In genomic region chr11:22784477-22784876, GRCm38 (mm10) we compare ENCODE assay signal across 30 mouse cellular contexts.
DNase-seq lines count a peak whose midpoint lies in the region; ATAC-seq lines count a peak whose summit lies in the region.
"Had no signal": no experiment of that assay in that cellular context is flagged by ENCODE, and none has a peak within 500 bp of the region (broad histone marks: within the 10 kb centered on the region; RNA-seq: fewer than 3 reads in every experiment).

No protein-coding gene starts in this region.

- H3K27ac ChIP-seq in hindbrain, embryonic 14.5 days: no peak overlapping the region
- H3K27ac ChIP-seq in forebrain, embryonic 15.5 days (replicated peaks): no peak overlapping the region
- H3K27ac ChIP-seq: embryonic facial prominence, embryonic 12.5 days; gastrocnemius, adult 2 months; hindbrain, embryonic 10.5 days; hindbrain, postnatal 0 days; intestine, embryonic 15.5 days; kidney, embryonic 15.5 days; liver, embryonic 15.5 days; lung, embryonic 15.5 days; midbrain, embryonic 13.5 days; stomach, embryonic 15.5 days had no signal

- no peak overlapping the region for H3K9ac ChIP-seq in hindbrain, embryonic 14.5 days
- no peak overlapping the region for H3K9ac ChIP-seq in forebrain, embryonic 15.5 days (replicated peaks)
- H3K9ac ChIP-seq: embryonic facial prominence, embryonic 12.5 days; intestine, embryonic 15.5 days; kidney, embryonic 15.5 days; liver, embryonic 15.5 days; lung, embryonic 15.5 days; midbrain, embryonic 13.5 days; stomach, embryonic 15.5 days had no signal

- no peak for ATAC-seq in hindbrain, embryonic 14.5 days (ENCODE audit: low FRiP score)
- no peak for ATAC-seq in forebrain, embryonic 15.5 days (replicated peaks)
- ATAC-seq: forebrain, embryonic 14.5 days; hindbrain, postnatal 0 days; intestine, embryonic 15.5 days; midbrain, embryonic 13.5 days; Patski had no signal

- H3K4me2 ChIP-seq in hindbrain, embryonic 14.5 days (replicated peaks): no peak overlapping the region
- H3K4me2 ChIP-seq in forebrain, embryonic 15.5 days (replicated peaks): no peak overlapping the region
- H3K4me2 ChIP-seq: embryonic facial prominence, embryonic 12.5 days; intestine, embryonic 15.5 days; kidney, embryonic 15.5 days; liver, embryonic 15.5 days; lung, embryonic 15.5 days; midbrain, embryonic 13.5 days; stomach, embryonic 15.5 days had no signal

- H3K27me3 ChIP-seq in hindbrain, embryonic 14.5 days (ENCODE audit: control insufficient read depth, insufficient read depth, low read length): no peaks in the 10 kb centered on the region
- no peaks in the 10 kb centered on the region for H3K27me3 ChIP-seq in forebrain, embryonic 15.5 days
- H3K27me3 ChIP-seq: CH12.LX; embryonic facial prominence, embryonic 12.5 days; intestine, embryonic 15.5 days; kidney, embryonic 15.5 days; liver, embryonic 15.5 days; lung, embryonic 15.5 days; midbrain, embryonic 13.5 days; Patski; stomach, embryonic 15.5 days had no signal

- 91% methylated on average over 3 of the region's 3 CpGs for WGBS in hindbrain, embryonic 14.5 days
- 79% methylated on average over 3 of the region's 3 CpGs for WGBS in forebrain, embryonic 15.5 days

- H3K9me3 ChIP-seq in hindbrain, embryonic 14.5 days (ENCODE audit: control insufficient read depth, low read length): no peaks in the 10 kb centered on the region
- no peaks in the 10 kb centered on the region for H3K9me3 ChIP-seq in forebrain, embryonic 15.5 days
- H3K9me3 ChIP-seq: embryonic facial prominence, embryonic 12.5 days; hindbrain, embryonic 10.5 days; intestine, embryonic 15.5 days; kidney, embryonic 15.5 days; liver, embryonic 15.5 days; lung, embryonic 15.5 days; midbrain, embryonic 13.5 days; stomach, embryonic 15.5 days had no signal

- peak; percentile 60 to 89 for DNase-seq in adrenal gland, adult (ENCODE audit: inconsistent age in 2 of 2, low spot score in 1 of 2)
- DNase-seq in adrenal gland, postnatal 4 days (ENCODE audit: low spot score in 2 of 2): no peak
- DNase-seq in thymus, postnatal 25 days: peak; percentile 0
- DNase-seq in thymus, postnatal 36 days: no peak
- peak; percentile 68 to 75 for DNase-seq in adrenal gland, postnatal 36 days
- no peak for DNase-seq in hindbrain, embryonic 14.5 days (ENCODE audit: low spot score)
- no peak for DNase-seq in retina, embryonic 14.5 days (ENCODE audit: low spot score)
- DNase-seq: cerebellum, adult 8-10 months; cerebellum, postnatal 36 days; embryo, embryonic 11 days; gastrocnemius, adult 2 months; heart, postnatal 14 days; kidney, postnatal 25 days; liver; lung, postnatal 4 days; right cerebral cortex, postnatal 25 days; thymus, postnatal 14 days had no signal

- no peak overlapping the region for H3K4me3 ChIP-seq in hindbrain, embryonic 14.5 days (replicated peaks; ENCODE audit: low read length)
- H3K4me3 ChIP-seq in forebrain, embryonic 15.5 days: no peak overlapping the region
- H3K4me3 ChIP-seq: embryonic facial prominence, embryonic 12.5 days; gastrocnemius, adult 2 months; hindbrain, embryonic 10.5 days; intestine, embryonic 15.5 days; kidney, embryonic 15.5 days; liver, embryonic 15.5 days; lung, embryonic 15.5 days; midbrain, embryonic 13.5 days; stomach, embryonic 15.5 days had no signal

- no peaks in the 10 kb centered on the region for H3K36me3 ChIP-seq in hindbrain, embryonic 14.5 days (replicated peaks; ENCODE audit: control insufficient read depth, insufficient read depth)
- H3K36me3 ChIP-seq in forebrain, embryonic 15.5 days: no peaks in the 10 kb centered on the region
- H3K36me3 ChIP-seq: embryonic facial prominence, embryonic 12.5 days; hindbrain, embryonic 10.5 days; intestine, embryonic 15.5 days; kidney, embryonic 15.5 days; liver, embryonic 15.5 days; lung, embryonic 15.5 days; midbrain, embryonic 13.5 days; stomach, embryonic 15.5 days had no signal

- no peaks in the 10 kb centered on the region for H3K4me1 ChIP-seq in hindbrain, embryonic 14.5 days (replicated peaks; ENCODE audit: control insufficient read depth, insufficient read depth, low read length)
- no peaks in the 10 kb centered on the region for H3K4me1 ChIP-seq in forebrain, embryonic 15.5 days
- H3K4me1 ChIP-seq: embryonic facial prominence, embryonic 12.5 days; midbrain, embryonic 13.5 days had no signal

Comparison
In these comparisons a context has a peak if more than half of its experiments do, and no peak if none do; other contexts are left out.
1. DNase-seq: peak in adrenal gland, adult (2 of 2), thymus, postnatal 25 days (single experiment) and adrenal gland, postnatal 36 days (2 of 2); none in adrenal gland, postnatal 4 days (0 of 2), thymus, postnatal 36 days (0 of 2), hindbrain, embryonic 14.5 days (single experiment) and retina, embryonic 14.5 days (single experiment).